Mouse (Mus musculus) cortical plate, adult 2 months (tissue): ENCODE results near the gene Pcsk7.

ENCODE experiments used
- CTCF ChIP-seq: fragments of 200-500 bp; IDR thresholded peaks from 2 replicates; pipeline ENCODE4 v1.5.1; 2011; ENCODE audit warnings: mild to moderate bottlenecking, control low read depth, low read length; ENCODE audit not compliant: insufficient read depth; ENCODE audit errors: extremely low read depth
- POLR2A ChIP-seq: fragments of 200-500 bp; IDR thresholded peaks from 2 replicates; pipeline ENCODE4 v1.6.1; 2011; ENCODE audit warnings: mild to moderate bottlenecking, low read length, control low read depth; ENCODE audit not compliant: insufficient read depth; ENCODE audit errors: extremely low read depth

DNA sequence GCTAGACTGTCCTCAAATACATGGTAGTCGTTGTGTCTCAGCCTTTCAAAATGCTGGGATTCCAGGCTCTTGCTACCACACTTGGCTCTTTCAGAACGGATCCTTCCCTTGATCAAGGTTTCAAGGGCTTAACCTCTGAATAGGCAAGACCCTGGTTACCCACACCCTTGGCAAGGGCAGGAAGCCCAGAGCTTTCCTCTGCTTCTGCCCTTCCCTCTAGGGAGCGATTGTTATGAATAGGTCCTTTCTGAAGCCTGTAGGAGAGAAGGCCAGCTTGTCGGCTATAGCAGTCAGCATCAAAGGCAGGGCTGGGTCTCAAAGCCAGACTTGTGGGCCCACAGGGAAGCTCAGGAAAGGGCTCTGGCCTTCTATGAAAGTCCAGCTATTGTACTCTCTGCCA, 52.6 kb downstream of the Pcsk7 start:
- TF ChIP-seq POLR2A (no peak), CTCF (no peak)
